Mouse (Mus musculus) lung, adult 2 months (tissue): Measurements from ENCODE around the gene Gnai2. TPM values are rescaled to one million over a fixed set of nuclear protein-coding genes. Genes with fewer than 3 reads are reported as not detected.
"Not testable (repeated sequence)": the region's sequence is repeated elsewhere in the genome, so short reads cannot be mapped to it uniquely, and the experiment has no call there.

Experiments
- DNase-seq: peaks from one replicate; pipeline ENCODE4 v3.0.0; 2022
- H3K4me1 ChIP-seq: fragments of 200-500 bp; 2 replicates; pipeline ENCODE4 v1.6.1; 2011; ENCODE audit warnings: low read length; ENCODE audit not compliant: control insufficient read depth, insufficient read depth
- H3K4me3 ChIP-seq: fragments of 200-500 bp; replicated peaks from 2 replicates; pipeline ENCODE3; 2011; ENCODE audit warnings: low read depth, mild to moderate bottlenecking, control low read depth, low read length; ENCODE audit errors: extremely low read depth
- CTCF ChIP-seq: fragments of 200-500 bp; IDR thresholded peaks from 2 replicates; pipeline ENCODE4 v1.5.1; 2011; ENCODE audit warnings: mild to moderate bottlenecking, low read length, control low read depth; ENCODE audit not compliant: insufficient read depth
- POLR2A ChIP-seq: fragments of 200-500 bp; IDR thresholded peaks from 2 replicates; pipeline ENCODE4 v1.6.1; 2011; ENCODE audit warnings: low read depth, mild to moderate bottlenecking, control low read depth, low read length, borderline replicate concordance; ENCODE audit errors: extremely low read depth
- WGBS: fragments of 180-500 bp; shearing (Covaris S2); methylation state at CpG from one replicate; pipeline ENCODE4 v1.1.7; 2018; 5-methylcytosine and 5-hydroxymethylcytosine counted together
- polyA plus RNA-seq: library from polyadenylated mRNA; depleted of rRNA; stranded (reverse); fragments of >200 nt; gene quantifications from 2 replicates; pipeline ENCODE4 v1.2.3, GENCODE M21; 2012; rRNA removed

The Gnai2 gene
- polyA plus RNA-seq, 1 experiment: 991 TPM

GRCm38 (mm10) chr9:107568331-107569261 is 66.6 kb downstream of the Gnai2 start:
- H3K4me1 ChIP-seq: peaks cover 20% of the 10 kb centered on the region
- H3K4me3 ChIP-seq: peak overlapping the region; percentile 91
- no peak; the same call in 1 of the 2 replicates for TF ChIP-seq POLR2A
- no peak for TF ChIP-seq CTCF
- peak; percentile 85 for DNase-seq
- WGBS: under 1% methylated on average over 41 of the region's 41 CpGs

GRCm38 (mm10) chr9:107567702-107568319 is 67.4 kb downstream of the Gnai2 start, which contains the start of gene Hyal2:
Gene Hyal2, plus strand, starts transcription at chr9:107567945.
- H3K4me1 ChIP-seq: peaks cover 20% of the 10 kb centered on the region
- 25% methylated on average over 18 of the region's 18 CpGs for WGBS

GRCm38 (mm10) chr9:107566855-107567254 is 68.3 kb downstream of the Gnai2 start:
- DNase-seq: peak; percentile 48
- WGBS: 38% methylated on average over 3 of the region's 3 CpGs
- TF ChIP-seq POLR2A (peak; percentile 51; the same call in 1 of the 2 replicates), CTCF (no peak)
- H3K4me3 ChIP-seq: peak overlapping the region; percentile 76
- peaks cover 17% of the 10 kb centered on the region for H3K4me1 ChIP-seq

More at GRCm38 (mm10) chr9:107567702-107568319, 67.4 kb downstream of the Gnai2 start, which contains the start of gene Hyal2:
- H3K4me3 ChIP-seq: peak within 1 kb of the TSS; percentile 91
- peak; percentile 85; the same call in 1 of the 2 replicates for TF ChIP-seq POLR2A
- TF ChIP-seq CTCF: no peak
- DNase-seq: peak; percentile 49

- WGBS: 29% methylated on average over 15 of the region's 15 CpGs
- TF ChIP-seq CTCF (peak; percentile 97), POLR2A (peak; percentile 59)
These were observed 69.0 kb downstream of the Gnai2 start for GRCm38 (mm10) chr9:107566041-107566709.

GRCm38 (mm10) chr9:107565556-107565955 is 69.6 kb downstream of the Gnai2 start:
- H3K4me1 ChIP-seq: peaks cover 13% of the 10 kb centered on the region
- TF ChIP-seq CTCF: 0 out of 2 replicates have a peak, but pooled peaks have one; percentile 15
- DNase-seq: not testable (repeated sequence)
- H3K4me3 ChIP-seq: peak overlapping the region; percentile 60
- 35% methylated on average over 5 of the region's 5 CpGs for WGBS

More at GRCm38 (mm10) chr9:107566041-107566709, 69.0 kb downstream of the Gnai2 start:
- DNase-seq: peak; percentile 92
- Histone ChIP-seq H3K4me3 (peak overlapping the region; percentile 76), H3K4me1 (peaks cover 17% of the 10 kb centered on the region)

Other genes with a start within 250 kb of the Gnai2 start
- gene Cacna2d2, start 235.8 kb downstream of the Gnai2 start, polyA plus RNA-seq: 0.72 and 1.2 TPM in 2 replicates
- 57.6 and 59.4 TPM in 2 replicates for gene Tmem115, start 101.4 kb downstream of the Gnai2 start, polyA plus RNA-seq
- 35.6 and 37.1 TPM in 2 replicates for gene Cyb561d2, start 93.2 kb downstream of the Gnai2 start, polyA plus RNA-seq
- gene Nprl2, start 93.1 kb downstream of the Gnai2 start, polyA plus RNA-seq: 24.8 and 31.3 TPM in 2 replicates
- gene Zmynd10, start 88.1 kb downstream of the Gnai2 start, polyA plus RNA-seq: 12.8 and 13.2 TPM in 2 replicates
- gene Rassf1, start 83.8 kb downstream of the Gnai2 start, polyA plus RNA-seq: 43.7 and 45.5 TPM in 2 replicates
- 46.0 and 46.7 TPM in 2 replicates for gene Tusc2, start 72.1 kb downstream of the Gnai2 start, polyA plus RNA-seq
- 235 and 342 TPM in 2 replicates for gene Hyal2, start 67.4 kb downstream of the Gnai2 start, polyA plus RNA-seq
- gene Hyal1, start 58.4 kb downstream of the Gnai2 start, polyA plus RNA-seq: 19.6 and 26.5 TPM in 2 replicates
- 87.8 and 91.9 TPM in 2 replicates for gene Naa80, start 56.5 kb downstream of the Gnai2 start, polyA plus RNA-seq
- 1.7 and 1.8 TPM in 2 replicates for gene Hyal3, start 54.5 kb downstream of the Gnai2 start, polyA plus RNA-seq
- gene Ifrd2, start 47.7 kb downstream of the Gnai2 start, polyA plus RNA-seq: 41.5 and 41.8 TPM in 2 replicates
- gene Sema3b, start 26.1 kb downstream of the Gnai2 start, polyA plus RNA-seq: 81.0 and 95.6 TPM in 2 replicates
- gene Slc38a3, start 34.2 kb upstream of the Gnai2 start, polyA plus RNA-seq: 1.8 and 16.1 TPM in 2 replicates
- 0.09 and 0.20 TPM in 2 replicates for gene Gnat1, start 44.3 kb upstream of the Gnai2 start, polyA plus RNA-seq
- 318 and 413 TPM in 2 replicates for gene Sema3f, start 75.1 kb upstream of the Gnai2 start, polyA plus RNA-seq
- 54.0 and 77.1 TPM in 2 replicates for gene Rbm5, start 135.6 kb upstream of the Gnai2 start, polyA plus RNA-seq
- 13.0 and 19.0 TPM in 2 replicates for gene Rbm6, start 237.9 kb upstream of the Gnai2 start, polyA plus RNA-seq